ENCODE assay signal across 10 mouse cellular contexts in genomic region chr12:3841121-3841520, GRCm38 (mm10). TPM values are rescaled to one million over a fixed set of nuclear protein-coding genes. Genes with fewer than 3 reads are reported as not detected.
DNase-seq lines count a peak whose midpoint lies in the region; ATAC-seq and TF ChIP-seq lines count a peak whose summit lies in the region.
"Had no signal": no experiment of that assay in that cellular context is flagged by ENCODE, and none has a peak within 500 bp of the region (broad histone marks: within the 10 kb centered on the region; RNA-seq: fewer than 3 reads in every experiment).

No protein-coding gene starts in this region.

- no peak overlapping the region for H3K27ac ChIP-seq in forebrain, postnatal 0 days (ENCODE audit: low read depth, low read length)
- H3K27ac ChIP-seq: neural tube, embryonic 13.5 days had no signal

- 42% methylated on average over 4 of the region's 4 CpGs for WGBS in forebrain, postnatal 0 days

- no peak for ATAC-seq in forebrain, postnatal 0 days

- H3K9ac ChIP-seq in forebrain, postnatal 0 days: no peak overlapping the region
- H3K9ac ChIP-seq: neural tube, embryonic 13.5 days had no signal

- no peak overlapping the region for H3K4me3 ChIP-seq in forebrain, postnatal 0 days (ENCODE audit: low read depth, low read length)
- H3K4me3 ChIP-seq: neural tube, embryonic 13.5 days had no signal

- no peaks in the 10 kb centered on the region for H3K9me3 ChIP-seq in forebrain, postnatal 0 days (ENCODE audit: low read length)
- H3K9me3 ChIP-seq: neural tube, embryonic 13.5 days had no signal

- no peak overlapping the region for H3K4me2 ChIP-seq in forebrain, postnatal 0 days (ENCODE audit: low read depth)
- H3K4me2 ChIP-seq: neural tube, embryonic 13.5 days had no signal

- DNase-seq in kidney, adult 11 months: peak; percentile 88
- DNase-seq in kidney, postnatal 4 days: no peak
- DNase-seq in MN1 (ENCODE audit: low spot score): peak; percentile 84
- DNase-seq in adrenal gland, postnatal 25 days: peak; percentile 64
- peak; percentile 61 to 70 for DNase-seq in heart, adult 9 months (ENCODE audit: low spot score in 2 of 2)
- no peak for DNase-seq in natural killer cell, adult 2 months (ENCODE audit: low spot score in 2 of 2)
- DNase-seq in forebrain, postnatal 0 days: no peak
- DNase-seq in lung, postnatal 14 days: no peak
- DNase-seq: lung, postnatal 4 days had no signal

- H3K4me1 ChIP-seq in forebrain, postnatal 0 days (ENCODE audit: insufficient read depth): no peaks in the 10 kb centered on the region

- H3K27me3 ChIP-seq in forebrain, postnatal 0 days (ENCODE audit: insufficient read depth, low read length): no peaks in the 10 kb centered on the region
- H3K27me3 ChIP-seq: neural tube, embryonic 13.5 days had no signal

- TF ChIP-seq CTCF in forebrain, postnatal 0 days (IDR thresholded peaks at IDR 0.05; ENCODE audit: low read depth): no peak

- peaks cover 35% of the 10 kb centered on the region for H3K36me3 ChIP-seq in forebrain, postnatal 0 days (ENCODE audit: insufficient read depth)

RNA-seq across cellular contexts. Expression of gene Dnmt3a, which starts 35.3 kb away (rescaled TPM):
- 62.9 and 86.0 TPM in 2 replicates for total RNA-seq in adrenal gland, postnatal 25 days (2021)
- total RNA-seq in forebrain, postnatal 0 days (2014; rRNA removed): 54.8 and 72.8 TPM in 2 replicates
- 51.1 and 91.4 TPM in 2 replicates for polyA plus RNA-seq in forebrain, postnatal 0 days (2015; fragmentation: Nextera tagmentation; extraction: Ambion mirVana)

Comparison
In these comparisons a context has a peak if more than half of its experiments do, and no peak if none do; other contexts are left out.
1. DNase-seq: peak in kidney, adult 11 months (single experiment), MN1 (single experiment), adrenal gland, postnatal 25 days (single experiment) and heart, adult 9 months (2 of 2); none in kidney, postnatal 4 days (0 of 2), natural killer cell, adult 2 months (0 of 2), forebrain, postnatal 0 days (single experiment) and lung, postnatal 14 days (single experiment).